Mouse (Mus musculus): ENCODE measurements around the gene Nphp3. TPM values are rescaled to one million over a fixed set of nuclear protein-coding genes. Genes with fewer than 3 reads are reported as not detected.

Gene Nphp3
- polyA plus RNA-seq, 1 experiment = 26.8 TPM

DNA sequence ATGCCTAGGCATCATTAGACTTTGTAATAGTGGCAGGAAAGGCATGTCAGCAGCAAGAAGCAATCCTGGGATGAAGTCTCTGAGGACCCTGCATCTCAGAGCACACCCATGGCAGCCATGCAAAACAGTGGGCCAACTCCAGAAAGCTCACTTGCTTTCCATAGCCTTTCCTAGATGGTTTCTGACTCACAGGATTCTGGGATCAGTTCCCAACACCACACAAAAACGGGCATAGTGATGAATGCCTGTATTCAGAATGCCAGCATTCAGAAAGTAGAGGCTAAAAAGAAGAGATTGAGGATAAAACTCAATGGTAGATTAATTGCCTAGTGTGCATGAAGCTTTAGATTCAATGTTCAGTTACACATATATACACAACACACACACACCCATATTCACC is 12.2 kb downstream of the Nphp3 start:
- H3K9ac ChIP-seq (ENCODE audit: low read depth, poor library complexity, severe bottlenecking) = no peak overlapping the region
- H3K4me1 ChIP-seq (ENCODE audit: control insufficient read depth, insufficient read depth, low read length) = no peaks in the 10 kb centered on the region
- H3K4me3 ChIP-seq (ENCODE audit: low read depth, low read length) = no peak overlapping the region
- TF ChIP-seq POLR2A (IDR thresholded peaks at IDR 0.05; ENCODE audit: insufficient read depth, low read length) (no peak), EP300 (IDR thresholded peaks at IDR 0.05; ENCODE audit: insufficient read depth, low read depth, low read length) (no peak), CTCF (IDR thresholded peaks at IDR 0.05; ENCODE audit: low read depth, low read length) (no peak)
- no peaks in the 10 kb centered on the region for H3K36me3 ChIP-seq (ENCODE audit: control insufficient read depth, insufficient read depth, low read length, poor library complexity, severe bottlenecking)
- H3K9me3 ChIP-seq (replicated peaks; ENCODE audit: control insufficient read depth, insufficient read depth, low read length, poor library complexity, severe bottlenecking) = no peaks in the 10 kb centered on the region
- no peaks in the 10 kb centered on the region for H3K27me3 ChIP-seq (ENCODE audit: control insufficient read depth, insufficient read depth, low read length, poor library complexity, severe bottlenecking)
- H3K27ac ChIP-seq (ENCODE audit: insufficient read depth, low read length) = no peak overlapping the region

DNA sequence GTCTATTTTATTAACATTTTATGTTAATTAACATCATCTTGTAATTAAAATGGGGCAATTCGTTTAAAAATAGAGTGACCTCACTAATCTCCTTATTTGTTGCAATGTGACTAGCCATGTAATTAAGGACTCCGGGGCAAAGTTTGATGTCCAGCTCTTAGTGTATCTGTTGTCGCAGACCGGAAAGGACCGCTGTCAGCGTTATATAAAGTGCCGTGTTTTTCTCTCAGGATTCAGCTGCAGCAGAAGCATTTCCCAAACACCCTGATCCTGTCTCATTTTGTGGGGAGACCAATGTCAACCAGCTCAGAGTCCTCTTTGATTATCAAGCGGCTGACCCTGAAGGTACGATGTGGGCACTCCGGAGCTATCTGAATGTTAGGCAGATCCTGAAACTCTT is 18.7 kb downstream of the Nphp3 start:
- Histone ChIP-seq H3K4me3 (ENCODE audit: low read depth, low read length) (no peak overlapping the region), H3K36me3 (ENCODE audit: control insufficient read depth, insufficient read depth, low read length, poor library complexity, severe bottlenecking) (no peaks in the 10 kb centered on the region), H3K4me1 (ENCODE audit: control insufficient read depth, insufficient read depth, low read length) (no peaks in the 10 kb centered on the region), H3K27me3 (ENCODE audit: control insufficient read depth, insufficient read depth, low read length, poor library complexity, severe bottlenecking) (no peaks in the 10 kb centered on the region), H3K9ac (ENCODE audit: low read depth, poor library complexity, severe bottlenecking) (no peak overlapping the region), H3K27ac (ENCODE audit: insufficient read depth, low read length) (no peak overlapping the region), H3K9me3 (replicated peaks; ENCODE audit: control insufficient read depth, insufficient read depth, low read length, poor library complexity, severe bottlenecking) (no peaks in the 10 kb centered on the region)
- TF ChIP-seq POLR2A (IDR thresholded peaks at IDR 0.05; ENCODE audit: insufficient read depth, low read length) = no peak
- TF ChIP-seq CTCF (IDR thresholded peaks at IDR 0.05; ENCODE audit: low read depth, low read length) = no peak
- TF ChIP-seq EP300 (IDR thresholded peaks at IDR 0.05; ENCODE audit: insufficient read depth, low read depth, low read length) = no peak

DNA sequence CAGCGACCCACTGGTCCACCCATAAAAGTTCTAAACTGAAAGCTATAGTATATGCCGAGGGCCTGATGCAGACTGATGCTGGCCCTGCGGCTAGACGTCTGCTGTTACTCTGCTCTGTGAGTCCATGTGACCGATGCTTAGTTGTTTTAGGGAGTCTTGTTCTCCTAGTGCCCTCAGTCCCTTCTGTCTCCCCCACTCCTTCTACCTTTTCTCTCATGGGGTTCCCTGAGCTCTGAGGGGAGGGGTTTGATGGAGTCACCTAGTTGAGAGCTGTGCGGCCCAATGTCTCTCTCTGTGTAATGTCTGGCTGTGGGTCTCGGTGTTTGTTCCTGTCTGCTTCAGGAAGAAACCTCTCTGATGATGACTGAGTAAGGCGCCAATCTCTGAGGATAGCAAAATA is 24.8 kb downstream of the Nphp3 start:
- no peaks in the 10 kb centered on the region for H3K9me3 ChIP-seq (replicated peaks; ENCODE audit: control insufficient read depth, insufficient read depth, low read length, poor library complexity, severe bottlenecking)
- H3K27me3 ChIP-seq (ENCODE audit: control insufficient read depth, insufficient read depth, low read length, poor library complexity, severe bottlenecking) = no peaks in the 10 kb centered on the region
- H3K9ac ChIP-seq (ENCODE audit: low read depth, poor library complexity, severe bottlenecking) = no peak overlapping the region
- TF ChIP-seq CTCF (IDR thresholded peaks at IDR 0.05; ENCODE audit: low read depth, low read length) (no peak), EP300 (IDR thresholded peaks at IDR 0.05; ENCODE audit: insufficient read depth, low read depth, low read length) (no peak), POLR2A (IDR thresholded peaks at IDR 0.05; ENCODE audit: insufficient read depth, low read length) (no peak)
- H3K36me3 ChIP-seq (ENCODE audit: control insufficient read depth, insufficient read depth, low read length, poor library complexity, severe bottlenecking) = no peaks in the 10 kb centered on the region
- H3K4me3 ChIP-seq (ENCODE audit: low read depth, low read length) = no peak overlapping the region
- no peaks in the 10 kb centered on the region for H3K4me1 ChIP-seq (ENCODE audit: control insufficient read depth, insufficient read depth, low read length)
- no peak overlapping the region for H3K27ac ChIP-seq (ENCODE audit: insufficient read depth, low read length)

DNA sequence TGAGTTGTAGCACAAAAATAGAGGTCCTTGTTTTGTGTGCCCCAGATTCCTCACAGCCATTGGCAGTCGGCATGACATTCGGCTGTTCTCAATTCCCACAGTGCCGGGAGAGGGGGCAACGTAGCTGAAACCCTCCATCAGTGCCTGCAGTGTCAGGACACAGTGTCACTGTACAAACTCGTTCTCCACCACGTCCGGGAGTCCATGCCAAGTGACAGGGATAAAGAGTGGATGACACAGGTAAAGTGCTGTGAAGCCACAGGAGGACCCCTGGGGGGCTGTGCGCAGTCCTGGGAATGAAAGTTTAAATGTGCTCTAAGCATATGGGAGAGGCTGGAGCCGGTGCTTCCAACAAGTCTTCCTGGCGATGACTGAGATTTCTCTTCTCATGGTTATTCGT is 27.5 kb downstream of the Nphp3 start:
- H3K36me3 ChIP-seq (ENCODE audit: control insufficient read depth, insufficient read depth, low read length, poor library complexity, severe bottlenecking) = no peaks in the 10 kb centered on the region
- TF ChIP-seq CTCF (IDR thresholded peaks at IDR 0.05; ENCODE audit: low read depth, low read length) = no peak
- TF ChIP-seq EP300 (IDR thresholded peaks at IDR 0.05; ENCODE audit: insufficient read depth, low read depth, low read length) = no peak
- TF ChIP-seq POLR2A (IDR thresholded peaks at IDR 0.05; ENCODE audit: insufficient read depth, low read length) = no peak
- H3K4me3 ChIP-seq (ENCODE audit: low read depth, low read length) = no peak overlapping the region
- no peaks in the 10 kb centered on the region for H3K4me1 ChIP-seq (ENCODE audit: control insufficient read depth, insufficient read depth, low read length)
- H3K9me3 ChIP-seq (replicated peaks; ENCODE audit: control insufficient read depth, insufficient read depth, low read length, poor library complexity, severe bottlenecking) = no peaks in the 10 kb centered on the region
- H3K27ac ChIP-seq (ENCODE audit: insufficient read depth, low read length) = no peak overlapping the region
- H3K9ac ChIP-seq (ENCODE audit: low read depth, poor library complexity, severe bottlenecking) = no peak overlapping the region
- H3K27me3 ChIP-seq (ENCODE audit: control insufficient read depth, insufficient read depth, low read length, poor library complexity, severe bottlenecking) = no peaks in the 10 kb centered on the region

DNA sequence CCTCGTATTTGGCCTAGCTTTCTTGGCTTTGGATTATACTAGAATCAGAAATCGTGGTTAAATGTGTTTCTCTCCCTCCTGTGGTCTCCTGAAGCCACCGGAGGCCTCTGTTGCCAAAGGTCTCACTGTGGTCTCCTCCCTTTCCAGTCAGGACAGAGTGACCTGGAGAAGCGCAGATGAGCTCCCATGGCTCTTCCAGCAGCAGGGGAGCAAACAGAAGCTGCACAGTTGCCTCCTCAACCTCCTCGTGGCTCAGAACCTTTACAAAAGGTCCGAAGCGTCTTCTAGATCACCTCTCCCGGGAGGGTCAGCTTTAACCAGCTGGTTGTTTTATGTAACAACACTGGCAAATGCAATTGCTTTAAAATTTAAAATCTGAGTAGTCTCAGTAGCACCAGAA is 31.9 kb downstream of the Nphp3 start:
- no peaks in the 10 kb centered on the region for H3K36me3 ChIP-seq (ENCODE audit: control insufficient read depth, insufficient read depth, low read length, poor library complexity, severe bottlenecking)
- H3K27me3 ChIP-seq (ENCODE audit: control insufficient read depth, insufficient read depth, low read length, poor library complexity, severe bottlenecking) = no peaks in the 10 kb centered on the region
- no peak overlapping the region for H3K9ac ChIP-seq (ENCODE audit: low read depth, poor library complexity, severe bottlenecking)
- TF ChIP-seq EP300 (IDR thresholded peaks at IDR 0.05; ENCODE audit: insufficient read depth, low read depth, low read length) = no peak
- no peak for TF ChIP-seq POLR2A (IDR thresholded peaks at IDR 0.05; ENCODE audit: insufficient read depth, low read length)
- TF ChIP-seq CTCF (IDR thresholded peaks at IDR 0.05; ENCODE audit: low read depth, low read length) = no peak
- no peaks in the 10 kb centered on the region for H3K9me3 ChIP-seq (replicated peaks; ENCODE audit: control insufficient read depth, insufficient read depth, low read length, poor library complexity, severe bottlenecking)
- no peak overlapping the region for H3K27ac ChIP-seq (ENCODE audit: insufficient read depth, low read length)
- H3K4me1 ChIP-seq (ENCODE audit: control insufficient read depth, insufficient read depth, low read length) = no peaks in the 10 kb centered on the region
- no peak overlapping the region for H3K4me3 ChIP-seq (ENCODE audit: low read depth, low read length)

DNA sequence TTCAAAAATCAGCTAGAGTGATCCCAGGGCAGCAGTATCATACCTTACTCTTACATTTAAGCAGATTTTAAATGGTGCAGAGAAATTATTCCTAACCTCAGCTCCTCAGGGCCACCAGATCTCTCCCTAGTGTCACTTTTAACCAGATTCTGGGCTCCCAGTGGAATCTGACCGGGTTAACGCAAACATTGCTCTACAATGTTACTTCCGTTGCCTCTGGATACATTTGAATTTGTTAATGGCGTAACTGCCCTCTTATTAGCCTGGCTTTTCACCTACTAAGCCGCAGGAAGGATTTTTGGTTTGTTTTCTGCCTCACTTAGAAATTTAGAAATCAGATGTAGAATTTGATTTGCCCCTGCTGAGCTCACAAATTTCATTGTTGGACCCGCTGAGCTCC is 32.4 kb downstream of the Nphp3 start:
- H3K9me3 ChIP-seq (replicated peaks; ENCODE audit: control insufficient read depth, insufficient read depth, low read length, poor library complexity, severe bottlenecking) = no peaks in the 10 kb centered on the region
- no peaks in the 10 kb centered on the region for H3K4me1 ChIP-seq (ENCODE audit: control insufficient read depth, insufficient read depth, low read length)
- no peaks in the 10 kb centered on the region for H3K27me3 ChIP-seq (ENCODE audit: control insufficient read depth, insufficient read depth, low read length, poor library complexity, severe bottlenecking)
- H3K27ac ChIP-seq (ENCODE audit: insufficient read depth, low read length) = no peak overlapping the region
- TF ChIP-seq EP300 (IDR thresholded peaks at IDR 0.05; ENCODE audit: insufficient read depth, low read depth, low read length) = no peak
- TF ChIP-seq POLR2A (IDR thresholded peaks at IDR 0.05; ENCODE audit: insufficient read depth, low read length) = no peak
- TF ChIP-seq CTCF (IDR thresholded peaks at IDR 0.05; ENCODE audit: low read depth, low read length) = no peak
- no peaks in the 10 kb centered on the region for H3K36me3 ChIP-seq (ENCODE audit: control insufficient read depth, insufficient read depth, low read length, poor library complexity, severe bottlenecking)
- no peak overlapping the region for H3K9ac ChIP-seq (ENCODE audit: low read depth, poor library complexity, severe bottlenecking)
- H3K4me3 ChIP-seq (ENCODE audit: low read depth, low read length) = no peak overlapping the region

Measured in ES-Bruce4 (cell line).